Mouse (Mus musculus) bone marrow macrophage, adult 2 months (primary cell): Measurements from ENCODE around the gene Sdc3. TPM values are rescaled to one million over a fixed set of nuclear protein-coding genes. Genes with fewer than 3 reads are reported as not detected.

ENCODE experiments used
- H3K27ac ChIP-seq: 2 replicates; pipeline ENCODE4 v1.5.1; 2012; ENCODE audit warnings: low read depth, low read length; ENCODE audit not compliant: insufficient read depth
- H3K4me1 ChIP-seq: 2 replicates; pipeline ENCODE4 v1.6.1; 2012; ENCODE audit warnings: low read length; ENCODE audit not compliant: control insufficient read depth, insufficient read depth
- H3K4me3 ChIP-seq: 2 replicates; pipeline ENCODE4 v1.5.1; 2012; ENCODE audit warnings: mild to moderate bottlenecking, low read length, moderate library complexity; ENCODE audit not compliant: insufficient read depth
- CTCF ChIP-seq: IDR thresholded peaks from 2 replicates; pipeline ENCODE4 v1.5.1; 2012; ENCODE audit warnings: low read depth, mild to moderate bottlenecking, low read length, moderate library complexity
- POLR2A ChIP-seq: IDR thresholded peaks from 2 replicates; pipeline ENCODE4 v1.6.1; 2012; ENCODE audit warnings: mild to moderate bottlenecking, low read depth, low read length, borderline replicate concordance
- polyA plus RNA-seq: library from polyadenylated mRNA; stranded (reverse); fragments of >200 nt; gene quantifications from 2 replicates; pipeline ENCODE4 v1.2.4, GENCODE M21; 2012; ENCODE audit not compliant: missing spikeins, insufficient read depth, insufficient read length

Gene Sdc3
- polyA plus RNA-seq, 1 experiment = 302 TPM

DNA sequence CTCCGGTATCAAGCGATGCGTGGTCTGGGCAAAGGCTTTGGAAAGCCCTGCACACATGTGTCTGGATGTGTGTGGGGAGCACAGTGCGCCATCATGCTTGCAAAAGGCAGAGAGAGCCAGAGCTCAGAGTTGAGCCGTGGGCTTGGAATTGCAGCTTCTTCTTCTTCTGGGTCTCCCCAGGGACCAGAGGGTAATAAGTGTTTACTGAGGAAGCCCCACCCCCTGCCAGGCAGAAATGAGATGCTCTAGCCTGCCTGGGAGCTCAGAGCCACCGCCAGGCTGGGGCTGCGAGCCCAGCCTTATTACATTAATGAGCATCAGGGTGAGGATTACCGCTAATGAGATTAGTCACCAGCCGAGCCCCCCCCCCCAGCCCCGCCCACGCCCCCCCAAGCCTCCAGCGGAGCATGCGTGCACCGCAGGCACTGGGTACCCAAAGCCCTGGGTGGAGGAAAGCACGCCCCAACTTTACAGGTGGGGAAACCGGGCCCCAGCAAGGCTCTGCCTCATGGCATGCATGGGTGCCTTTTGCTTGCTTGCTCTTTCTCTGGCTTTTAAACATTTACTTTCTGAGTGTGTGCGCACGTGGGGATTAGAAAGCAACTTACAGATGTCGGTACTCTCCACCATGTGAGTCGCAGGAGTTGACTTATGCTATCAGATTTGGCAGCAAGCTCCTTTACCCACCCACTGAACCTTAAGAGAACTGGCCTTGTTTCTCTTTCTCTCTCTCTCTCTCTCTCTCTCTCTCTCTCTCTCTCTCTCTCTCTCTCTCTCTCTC is 44.1 kb downstream of the Sdc3 start:
- Histone ChIP-seq H3K4me3 (no peak overlapping the region), H3K4me1 (peaks cover 11% of the 10 kb centered on the region), H3K27ac (no peak overlapping the region)
- no peak for TF ChIP-seq CTCF
- no peak for TF ChIP-seq POLR2A

GRCm38 (mm10) chr4:130838585-130838984 is 46.2 kb downstream of the Sdc3 start:
- TF ChIP-seq CTCF (no peak), POLR2A (no peak)
- H3K4me1 ChIP-seq = peaks cover 13% of the 10 kb centered on the region
- H3K4me3 ChIP-seq = no peak overlapping the region
- H3K27ac ChIP-seq = no peak overlapping the region

DNA sequence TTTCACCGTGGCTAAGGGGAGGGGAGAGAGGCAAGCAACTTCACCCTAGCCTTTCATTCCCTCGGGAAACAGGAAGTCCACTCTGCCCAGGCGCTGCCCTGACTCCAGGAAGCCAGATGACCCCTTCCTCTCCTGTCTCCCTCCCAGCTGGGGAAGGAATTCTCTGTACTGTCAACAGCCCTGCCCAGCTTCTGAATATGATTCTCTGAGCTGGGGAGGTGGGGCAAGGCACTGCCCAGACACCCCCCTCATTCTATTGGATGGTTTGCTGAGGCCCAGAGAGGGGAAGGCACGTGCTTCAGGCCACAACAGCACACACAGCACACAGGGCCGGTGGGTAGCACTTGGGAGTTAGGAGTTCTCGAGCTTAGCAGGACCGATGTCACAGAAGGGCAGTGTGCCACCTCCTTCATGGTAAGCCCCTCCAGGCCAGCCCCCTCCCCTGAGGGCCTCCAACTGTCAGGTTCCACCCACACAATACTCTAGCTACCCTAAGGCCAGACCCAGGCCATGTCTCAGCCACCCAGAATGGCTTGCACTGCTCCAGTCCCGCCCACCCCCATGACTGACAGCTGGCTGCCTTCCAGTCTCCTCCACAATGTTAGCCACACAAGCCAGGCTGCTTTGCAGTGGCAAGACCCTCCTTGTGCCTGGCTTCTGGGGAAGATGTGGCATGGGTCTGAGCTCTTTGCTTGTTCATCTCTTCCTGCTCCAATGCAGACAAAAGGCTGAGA is 48.9 kb downstream of the Sdc3 start:
- H3K4me1 ChIP-seq = peaks cover 13% of the 10 kb centered on the region
- H3K27ac ChIP-seq = no peak overlapping the region
- H3K4me3 ChIP-seq = no peak overlapping the region
- TF ChIP-seq CTCF (no peak), POLR2A (no peak)

DNA sequence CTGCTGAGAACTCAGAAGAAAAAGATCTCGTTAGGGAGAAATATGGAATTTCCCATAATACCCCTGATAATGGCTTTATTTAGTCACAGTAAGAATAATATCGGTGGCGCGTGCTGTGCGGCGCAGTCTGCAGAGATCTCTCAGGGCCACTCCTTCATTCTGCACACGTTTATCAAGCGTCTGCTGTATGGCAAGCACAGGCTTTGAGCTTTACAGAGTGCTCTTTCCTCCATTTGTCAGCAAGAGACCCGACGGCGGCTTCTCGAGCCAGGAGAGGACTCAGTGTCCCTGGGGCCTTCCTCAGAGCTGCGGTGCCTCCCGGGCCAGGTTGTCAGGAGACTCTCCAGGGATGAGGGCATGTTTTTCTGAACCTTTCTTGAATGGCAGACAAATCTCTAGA is 56.5 kb downstream of the Sdc3 start:
- Histone ChIP-seq H3K4me1 (no peaks in the 10 kb centered on the region), H3K27ac (no peak overlapping the region), H3K4me3 (no peak overlapping the region)
- TF ChIP-seq CTCF = no peak
- TF ChIP-seq POLR2A = no peak

GRCm38 (mm10) chr4:130857661-130858060 is 65.3 kb downstream of the Sdc3 start:
- no peak overlapping the region for H3K27ac ChIP-seq
- TF ChIP-seq CTCF (no peak), POLR2A (no peak)
- no peak overlapping the region for H3K4me3 ChIP-seq
- peaks cover 3% of the 10 kb centered on the region; the same call in 1 of the 2 replicates for H3K4me1 ChIP-seq

DNA sequence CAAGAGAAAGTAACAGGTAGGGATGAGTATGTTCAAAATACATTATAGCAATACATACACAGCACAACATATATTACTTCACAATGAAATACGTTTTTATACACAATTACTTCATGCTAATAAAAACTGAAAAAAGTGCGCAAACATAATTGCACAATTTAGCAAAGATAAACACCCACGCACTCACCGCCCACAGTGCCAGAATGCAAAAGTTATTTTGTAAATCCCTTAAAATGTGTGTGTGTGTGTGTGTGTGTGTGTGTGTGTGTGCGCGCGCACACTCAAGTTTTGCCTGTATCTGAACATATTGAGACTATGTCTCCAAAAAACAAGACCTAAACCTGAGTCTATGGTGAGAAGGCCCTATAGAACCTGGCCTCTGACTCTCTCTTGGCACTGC is 66.5 kb downstream of the Sdc3 start:
- H3K4me1 ChIP-seq = peaks cover 3% of the 10 kb centered on the region; the same call in 1 of the 2 replicates
- no peak overlapping the region for H3K27ac ChIP-seq
- TF ChIP-seq CTCF (no peak), POLR2A (no peak)
- H3K4me3 ChIP-seq = no peak overlapping the region

GRCm38 (mm10) chr4:130859467-130859866 is 67.1 kb downstream of the Sdc3 start:
- H3K4me1 ChIP-seq = peaks cover 3% of the 10 kb centered on the region; the same call in 1 of the 2 replicates
- no peak overlapping the region for H3K4me3 ChIP-seq
- no peak for TF ChIP-seq POLR2A
- TF ChIP-seq CTCF = no peak
- no peak overlapping the region for H3K27ac ChIP-seq

GRCm38 (mm10) chr4:130860902-130861652 is 68.7 kb downstream of the Sdc3 start:
- no peak for TF ChIP-seq CTCF
- TF ChIP-seq POLR2A = no peak
- Histone ChIP-seq H3K27ac (no peak overlapping the region), H3K4me1 (peaks cover 3% of the 10 kb centered on the region; the same call in 1 of the 2 replicates), H3K4me3 (no peak overlapping the region)

DNA sequence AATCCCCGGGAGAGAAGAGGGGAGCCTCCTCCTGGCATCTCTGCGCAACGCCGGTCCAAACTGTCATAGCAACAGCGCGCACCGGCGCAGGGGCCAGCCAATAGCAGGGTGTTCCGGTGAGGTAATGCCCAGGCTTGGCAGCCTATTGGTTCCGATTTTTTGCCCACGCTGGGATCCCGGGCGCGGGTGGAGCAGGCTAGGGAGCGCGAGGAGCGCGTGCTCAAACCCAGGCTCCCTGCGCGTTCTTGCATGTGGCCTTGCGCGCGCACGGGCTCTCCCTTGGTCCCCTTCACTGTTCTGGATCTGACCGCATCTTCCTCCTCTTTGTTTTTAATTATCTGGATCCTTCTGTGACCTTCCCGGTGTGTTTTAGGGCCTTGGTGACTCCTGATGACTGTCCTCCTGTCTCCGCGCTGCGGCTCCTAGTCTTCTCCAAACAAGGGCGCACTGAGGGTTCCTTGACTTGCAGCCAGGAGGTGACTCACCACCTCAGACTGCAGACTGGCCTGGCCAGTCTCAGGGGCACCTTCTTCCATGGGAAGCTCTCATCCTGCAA is 69.4 kb downstream of the Sdc3 start:
- peaks cover 3% of the 10 kb centered on the region; the same call in 1 of the 2 replicates for H3K4me1 ChIP-seq
- TF ChIP-seq CTCF (no peak), POLR2A (no peak)
- no peak overlapping the region for H3K4me3 ChIP-seq
- H3K27ac ChIP-seq = no peak overlapping the region
